Mouse (Mus musculus) heart, postnatal 0 days (tissue): ENCODE measurements around the gene A830005F24Rik.

Experiments
- CTCF ChIP-seq: IDR thresholded peaks from 2 replicates; pipeline ENCODE4 v1.5.1; 2016; ENCODE audit warnings: antibody characterized with exemption, control low read depth, low read depth
- EP300 ChIP-seq: IDR thresholded peaks from 2 replicates; pipeline ENCODE4 v1.6.1; 2016; ENCODE audit warnings: antibody characterized with exemption, low read depth

- no peak for TF ChIP-seq CTCF
- no peak for TF ChIP-seq EP300
Observed at GRCm38 (mm10) chr13:48552181-48553090, 39.1 kb downstream of the A830005F24Rik start.
